Mouse (Mus musculus) midbrain, embryonic 11.5 days (tissue): ENCODE measurements around the gene Anpep. TPM values are rescaled to one million over a fixed set of nuclear protein-coding genes. Genes with fewer than 3 reads are reported as not detected.

Experiments used
- ATAC-seq: fragments of 200-750 bp; cut with Nextera tagmentation; 2 replicates; pipeline ENCODE4 v1.8.0; 2017; ENCODE audit warnings: moderate TSS enrichment, moderate library complexity; ENCODE audit not compliant: low FRiP score
- DNase-seq: peaks from one replicate; pipeline ENCODE4 v3.0.0; 2015; ENCODE audit warnings: low spot score; ENCODE audit errors: missing footprints
- H3K27ac ChIP-seq: fragments of 300-500 bp; sonication (generic); 2 replicates; pipeline ENCODE4 v1.5.1; 2014; ENCODE audit warnings: low read depth, low read length
- H3K27me3 ChIP-seq: fragments of 300-500 bp; sonication (generic); 2 replicates; pipeline ENCODE4 v1.6.1; 2014; ENCODE audit warnings: mild to moderate bottlenecking, low read length, moderate library complexity, mixed read lengths; ENCODE audit not compliant: control insufficient read depth, insufficient read depth
- H3K36me3 ChIP-seq: fragments of 300-500 bp; sonication (generic); 2 replicates; pipeline ENCODE4 v1.6.1; 2014; ENCODE audit warnings: mild to moderate bottlenecking, low read length, moderate library complexity, mixed read lengths; ENCODE audit not compliant: control insufficient read depth, insufficient read depth
- H3K4me1 ChIP-seq: fragments of 300-500 bp; sonication (generic); 2 replicates; pipeline ENCODE4 v1.6.1; 2014; ENCODE audit warnings: low read length; ENCODE audit not compliant: control insufficient read depth, insufficient read depth
- H3K4me2 ChIP-seq: fragments of 300-500 bp; sonication (generic); 2 replicates; pipeline ENCODE4 v1.6.1; 2014; ENCODE audit warnings: mild to moderate bottlenecking, moderate library complexity
- H3K4me3 ChIP-seq: fragments of 300-500 bp; sonication (generic); 2 replicates; pipeline ENCODE4 v1.5.1; 2014; ENCODE audit warnings: low read depth, low read length
- H3K9ac ChIP-seq: fragments of 300-500 bp; sonication (generic); 2 replicates; pipeline ENCODE4 v1.6.1; 2014; ENCODE audit warnings: low read length
- H3K9me3 ChIP-seq: fragments of 300-500 bp; sonication (generic); 2 replicates; pipeline ENCODE4 v1.6.1; 2016; ENCODE audit warnings: low read length; ENCODE audit not compliant: control insufficient read depth
- WGBS: fragments of 180-500 bp; shearing (Covaris S2); extraction: QIAGEN DNeasy Blood & Tissue Kit; methylation state at CpG from one replicate; pipeline ENCODE4 v1.1.7; 2014; 5-methylcytosine and 5-hydroxymethylcytosine counted together
- polyA plus RNA-seq: library from polyadenylated mRNA; unstranded; fragments of >200 nt; fragmentation: Nextera tagmentation; extraction: Ambion mirVana; gene quantifications from 2 replicates; pipeline ENCODE4 v1.2.1, GENCODE M21; 2014

Anpep gene
- 3.4 and 5.6 TPM in 2 replicates for polyA plus RNA-seq

DNA sequence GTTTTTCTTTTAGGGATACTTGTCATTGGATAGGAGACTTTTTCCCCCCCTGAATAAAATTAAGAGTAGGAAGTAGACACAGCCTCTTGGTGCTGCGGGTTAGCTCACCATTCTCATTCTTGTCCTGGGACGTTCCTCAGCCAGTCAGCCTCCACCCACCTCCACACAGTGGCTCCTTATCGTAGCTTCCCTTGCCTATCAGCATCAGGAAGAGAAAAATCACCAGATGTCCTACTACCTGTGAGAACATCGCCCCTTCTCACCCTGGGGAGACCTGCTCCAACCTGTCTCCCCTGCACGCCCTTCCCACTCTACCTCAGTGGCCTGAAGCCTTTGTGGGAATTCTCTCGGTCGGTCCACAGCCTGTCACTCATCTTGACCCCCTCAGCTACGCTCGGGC lies at the start of gene Anpep:
Gene Anpep (minus strand): TSS at position 249 of the 400 bp plus-strand sequence.
- WGBS, result 86% methylated on average over 9 of the region's 9 CpGs

DNA sequence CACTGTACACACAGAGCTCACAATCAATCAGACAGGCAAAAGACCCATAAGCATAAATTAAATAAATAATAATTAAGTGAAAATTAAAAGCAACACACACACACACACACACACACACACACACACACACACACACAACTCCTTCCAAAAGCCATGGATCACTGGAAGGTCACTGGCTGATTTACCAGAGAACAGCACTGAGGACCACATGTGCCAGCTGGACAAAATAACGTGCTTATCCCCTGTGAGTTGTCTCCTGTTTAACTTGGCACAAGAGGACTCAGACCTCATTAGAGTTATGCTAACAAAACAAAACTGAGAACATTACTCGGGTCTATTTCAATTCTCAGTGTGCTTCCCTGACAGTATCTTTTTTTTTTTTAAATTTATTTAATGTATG lies 46.5 kb upstream of the Anpep start:
- H3K36me3 ChIP-seq, result peaks cover 6% of the 10 kb centered on the region
- H3K4me1 ChIP-seq, result no peaks in the 10 kb centered on the region
- DNase-seq, result no peak
- H3K9me3 ChIP-seq, result no peaks in the 10 kb centered on the region
- 91% methylated on average over 2 of the region's 2 CpGs for WGBS
- ATAC-seq, result no peak
- no peak overlapping the region for H3K4me2 ChIP-seq
- no peak overlapping the region for H3K9ac ChIP-seq
- H3K27me3 ChIP-seq, result no peaks in the 10 kb centered on the region
- H3K27ac ChIP-seq, result no peak overlapping the region
- no peak overlapping the region for H3K4me3 ChIP-seq

More for the DNA sequence above, at the start of gene Anpep:
- H3K4me1 ChIP-seq, result no peaks in the 10 kb centered on the region
- H3K36me3 ChIP-seq, result no peaks in the 10 kb centered on the region
- no peaks in the 10 kb centered on the region for H3K27me3 ChIP-seq
- no peak within 1 kb of the TSS for H3K9ac ChIP-seq
- DNase-seq, result no peak
- H3K4me2 ChIP-seq, result no peak within 1 kb of the TSS
- no peak within 1 kb of the TSS for H3K4me3 ChIP-seq
- no peak for ATAC-seq
- H3K9me3 ChIP-seq, result no peaks in the 10 kb centered on the region
- H3K27ac ChIP-seq, result no peak within 1 kb of the TSS

GRCm38 (mm10) chr7:79906914-79907313 lies 46.1 kb upstream of the Anpep start:
- H3K4me1 ChIP-seq, result no peaks in the 10 kb centered on the region
- WGBS, result 93% methylated on average over 3 of the region's 3 CpGs
- H3K4me3 ChIP-seq, result no peak overlapping the region
- no peak overlapping the region for H3K27ac ChIP-seq
- no peak for ATAC-seq
- no peaks in the 10 kb centered on the region for H3K9me3 ChIP-seq
- H3K27me3 ChIP-seq, result no peaks in the 10 kb centered on the region
- H3K36me3 ChIP-seq, result peaks cover 6% of the 10 kb centered on the region
- no peak for DNase-seq
- no peak overlapping the region for H3K4me2 ChIP-seq
- H3K9ac ChIP-seq, result no peak overlapping the region

GRCm38 (mm10) chr7:79905193-79905592 lies 44.3 kb upstream of the Anpep start:
- H3K4me1 ChIP-seq, result no peaks in the 10 kb centered on the region
- no peak overlapping the region for H3K27ac ChIP-seq
- H3K9me3 ChIP-seq, result no peaks in the 10 kb centered on the region
- ATAC-seq (no peak), DNase-seq (no peak)
- H3K27me3 ChIP-seq, result no peaks in the 10 kb centered on the region
- H3K36me3 ChIP-seq, result peaks cover 6% of the 10 kb centered on the region
- no peak overlapping the region for H3K9ac ChIP-seq
- H3K4me2 ChIP-seq, result no peak overlapping the region
- H3K4me3 ChIP-seq, result no peak overlapping the region
- WGBS, result 96% methylated on average over 4 of the region's 4 CpGs

GRCm38 (mm10) chr7:79903160-79903792 lies 42.4 kb upstream of the Anpep start:
- Histone ChIP-seq H3K9ac (no peak overlapping the region), H3K27me3 (no peaks in the 10 kb centered on the region), H3K4me3 (no peak overlapping the region), H3K4me1 (no peaks in the 10 kb centered on the region), H3K4me2 (no peak overlapping the region), H3K27ac (no peak overlapping the region), H3K9me3 (no peaks in the 10 kb centered on the region), H3K36me3 (peaks cover 2% of the 10 kb centered on the region)
- ATAC-seq, result no peak
- no peak for DNase-seq
- 95% methylated on average over 8 of the region's 8 CpGs for WGBS

GRCm38 (mm10) chr7:79900753-79901152 lies 39.9 kb upstream of the Anpep start:
- H3K9ac ChIP-seq, result no peak overlapping the region
- peaks cover 2% of the 10 kb centered on the region; the same call in 1 of the 2 replicates for H3K36me3 ChIP-seq
- H3K4me1 ChIP-seq, result no peaks in the 10 kb centered on the region
- 95% methylated on average over 6 of the region's 6 CpGs for WGBS
- DNase-seq, result no peak
- no peak overlapping the region for H3K4me3 ChIP-seq
- H3K9me3 ChIP-seq, result no peaks in the 10 kb centered on the region
- H3K4me2 ChIP-seq, result no peak overlapping the region
- H3K27me3 ChIP-seq, result no peaks in the 10 kb centered on the region
- no peak overlapping the region for H3K27ac ChIP-seq
- ATAC-seq, result no peak

DNA sequence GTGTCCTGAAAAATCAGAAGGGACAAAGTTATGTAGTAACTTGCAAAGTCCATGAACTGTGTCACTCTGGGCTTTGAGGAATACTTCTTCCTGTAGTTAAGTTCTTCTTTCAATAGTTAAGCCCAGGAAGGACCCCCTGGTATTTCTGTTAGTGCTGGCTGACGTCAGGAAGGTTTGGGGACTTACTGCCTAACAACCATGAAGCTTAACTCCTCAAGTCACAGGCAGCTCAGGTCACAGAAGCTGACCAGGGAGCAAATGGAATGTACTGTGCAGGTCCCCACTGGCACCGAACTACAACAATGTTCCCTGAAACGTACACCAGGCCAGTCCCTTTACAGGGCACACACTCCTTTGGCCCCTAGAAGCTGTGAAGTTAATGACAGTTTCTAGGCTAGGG lies 34.4 kb upstream of the Anpep start:
- Histone ChIP-seq H3K27ac (no peak overlapping the region), H3K36me3 (no peaks in the 10 kb centered on the region)

GRCm38 (mm10) chr7:79894790-79895189 lies 33.9 kb upstream of the Anpep start:
- Histone ChIP-seq H3K4me2 (no peak overlapping the region), H3K4me1 (no peaks in the 10 kb centered on the region), H3K36me3 (no peaks in the 10 kb centered on the region), H3K27me3 (no peaks in the 10 kb centered on the region), H3K27ac (no peak overlapping the region), H3K4me3 (no peak overlapping the region), H3K9ac (no peak overlapping the region), H3K9me3 (no peaks in the 10 kb centered on the region)
- 100% methylated on average over 1 of the region's 1 CpGs for WGBS
- ATAC-seq (no peak), DNase-seq (no peak)

More for the DNA sequence above, 34.4 kb upstream of the Anpep start:
- H3K4me3 ChIP-seq, result no peak overlapping the region
- WGBS, result 80% methylated on average over 3 of the region's 3 CpGs
- H3K27me3 ChIP-seq, result no peaks in the 10 kb centered on the region
- H3K9ac ChIP-seq, result no peak overlapping the region
- no peaks in the 10 kb centered on the region for H3K9me3 ChIP-seq
- H3K4me1 ChIP-seq, result no peaks in the 10 kb centered on the region
- no peak for DNase-seq
- H3K4me2 ChIP-seq, result no peak overlapping the region
- no peak for ATAC-seq

GRCm38 (mm10) chr7:79892576-79893428 lies 31.9 kb upstream of the Anpep start:
- DNase-seq (no peak), ATAC-seq (no peak)
- no peaks in the 10 kb centered on the region for H3K36me3 ChIP-seq
- H3K4me1 ChIP-seq, result no peaks in the 10 kb centered on the region
- H3K9ac ChIP-seq, result no peak overlapping the region
- no peaks in the 10 kb centered on the region for H3K27me3 ChIP-seq
- no peak overlapping the region for H3K27ac ChIP-seq
- no peak overlapping the region for H3K4me3 ChIP-seq
- H3K4me2 ChIP-seq, result no peak overlapping the region
- no peaks in the 10 kb centered on the region for H3K9me3 ChIP-seq
- 92% methylated on average over 6 of the region's 6 CpGs for WGBS
